Mouse (Mus musculus) midbrain, embryonic 13.5 days (tissue): ENCODE measurements around the gene Ipo4. TPM values are rescaled to one million over a fixed set of nuclear protein-coding genes. Genes with fewer than 3 reads are reported as not detected.

Experiments
- ATAC-seq: fragments of 200-750 bp; cut with Nextera tagmentation; 2 replicates; pipeline ENCODE4 v1.8.0; 2017; ENCODE audit warnings: mild to moderate bottlenecking, moderate TSS enrichment, moderate library complexity
- H3K27ac ChIP-seq: fragments of 300-500 bp; sonication (generic); 2 replicates; pipeline ENCODE4 v1.5.1; 2015; ENCODE audit warnings: inconsistent platforms, mild to moderate bottlenecking, moderate library complexity
- H3K27me3 ChIP-seq: fragments of 300-500 bp; sonication (generic); 2 replicates; pipeline ENCODE4 v1.6.1; 2015; ENCODE audit warnings: mild to moderate bottlenecking, inconsistent platforms
- H3K36me3 ChIP-seq: fragments of 300-500 bp; sonication (generic); 2 replicates; pipeline ENCODE4 v1.6.1; 2015; ENCODE audit warnings: mild to moderate bottlenecking, inconsistent platforms
- H3K4me1 ChIP-seq: fragments of 300-500 bp; sonication (generic); replicated peaks from 2 replicates; pipeline ENCODE4 v1.6.1; 2015; ENCODE audit warnings: inconsistent platforms
- H3K4me2 ChIP-seq: fragments of 300-500 bp; sonication (generic); replicated peaks from 2 replicates; pipeline ENCODE4 v1.6.1; 2015; ENCODE audit warnings: moderate library complexity, mild to moderate bottlenecking, inconsistent platforms
- H3K4me3 ChIP-seq: fragments of 300-500 bp; sonication (generic); replicated peaks from 2 replicates; pipeline ENCODE4 v1.5.1; 2015; ENCODE audit warnings: mild to moderate bottlenecking, inconsistent platforms
- H3K9ac ChIP-seq: fragments of 300-500 bp; sonication (generic); replicated peaks from 2 replicates; pipeline ENCODE4 v1.6.1; 2015; ENCODE audit warnings: mild to moderate bottlenecking, inconsistent platforms
- H3K9me3 ChIP-seq: fragments of 300-500 bp; sonication (generic); 2 replicates; pipeline ENCODE4 v1.6.1; 2016; ENCODE audit warnings: mild to moderate bottlenecking, inconsistent platforms
- WGBS: fragments of 180-500 bp; shearing (Covaris S2); methylation state at CpG from one replicate; pipeline ENCODE4 v1.1.7; 2015; 5-methylcytosine and 5-hydroxymethylcytosine counted together
- polyA plus RNA-seq: library from polyadenylated mRNA; unstranded; fragments of >200 nt; fragmentation: Nextera tagmentation; extraction: Ambion mirVana; gene quantifications from 2 replicates; pipeline ENCODE4 v1.2.1, GENCODE M21; 2015

Ipo4 gene
- 75.1 and 82.2 TPM in 2 replicates for polyA plus RNA-seq

- ATAC-seq: peak; percentile 93
- H3K9ac ChIP-seq: peak within 1 kb of the TSS; percentile 80
- H3K36me3 ChIP-seq: peaks cover 76% of the 10 kb centered on the region
- WGBS: 2% methylated on average over 33 of the region's 33 CpGs
- H3K9me3 ChIP-seq: no peaks in the 10 kb centered on the region
- no peaks in the 10 kb centered on the region for H3K27me3 ChIP-seq
- peak within 1 kb of the TSS; percentile 70 for H3K4me3 ChIP-seq
- peak within 1 kb of the TSS; percentile 95 for H3K4me2 ChIP-seq
- H3K27ac ChIP-seq: peak within 1 kb of the TSS; percentile 78
- peaks cover 20% of the 10 kb centered on the region for H3K4me1 ChIP-seq
Measured at GRCm38 (mm10) chr14:55635523-55636007, at the start of gene Ipo4. Gene Ipo4 (minus strand): TSS chr14:55635957.

GRCm38 (mm10) chr14:55682118-55682493, 46.3 kb upstream of the Ipo4 start:
- H3K4me2 ChIP-seq: peak overlapping the region; percentile 86
- peak; percentile 75 for ATAC-seq
- H3K27ac ChIP-seq: peak overlapping the region; percentile 22; the same call in 1 of the 2 replicates
- no peaks in the 10 kb centered on the region for H3K9me3 ChIP-seq
- WGBS: 14% methylated on average over 3 of the region's 3 CpGs
- peak overlapping the region; percentile 70 for H3K4me3 ChIP-seq
- H3K27me3 ChIP-seq: no peaks in the 10 kb centered on the region
- H3K4me1 ChIP-seq: peaks cover 13% of the 10 kb centered on the region
- H3K36me3 ChIP-seq: peaks cover 28% of the 10 kb centered on the region
- peak overlapping the region; percentile 37; the same call in 1 of the 2 replicates for H3K9ac ChIP-seq

GRCm38 (mm10) chr14:55681160-55682117, 45.7 kb upstream of the Ipo4 start, which contains the start of gene Tinf2:
Gene Tinf2 (minus strand): TSS chr14:55681820.
- peak within 1 kb of the TSS; percentile 80 for H3K27ac ChIP-seq
- H3K27me3 ChIP-seq: no peaks in the 10 kb centered on the region
- peak within 1 kb of the TSS; percentile 76 for H3K9ac ChIP-seq
- peak within 1 kb of the TSS; percentile 86 for H3K4me2 ChIP-seq
- H3K4me1 ChIP-seq: peaks cover 13% of the 10 kb centered on the region
- no peaks in the 10 kb centered on the region for H3K9me3 ChIP-seq
- WGBS: under 1% methylated on average over 65 of the region's 66 CpGs
- peak within 1 kb of the TSS; percentile 70 for H3K4me3 ChIP-seq
- peaks cover 35% of the 10 kb centered on the region for H3K36me3 ChIP-seq
- peak; percentile 98 for ATAC-seq

GRCm38 (mm10) chr14:55677615-55678014, 41.9 kb upstream of the Ipo4 start:
- ATAC-seq: no peak
- Histone ChIP-seq H3K4me3 (no peak overlapping the region), H3K36me3 (peaks cover 43% of the 10 kb centered on the region), H3K9ac (no peak overlapping the region), H3K27ac (no peak overlapping the region), H3K4me1 (peaks cover 18% of the 10 kb centered on the region), H3K9me3 (no peaks in the 10 kb centered on the region), H3K4me2 (no peak overlapping the region), H3K27me3 (no peaks in the 10 kb centered on the region)
- 91% methylated on average over 4 of the region's 4 CpGs for WGBS

GRCm38 (mm10) chr14:55672741-55673060, 36.9 kb upstream of the Ipo4 start:
- no peak for ATAC-seq
- Histone ChIP-seq H3K4me2 (peak overlapping the region; percentile 97), H3K4me1 (peaks cover 31% of the 10 kb centered on the region), H3K9ac (peak overlapping the region; percentile 87), H3K27me3 (no peaks in the 10 kb centered on the region), H3K27ac (peak overlapping the region; percentile 65; the same call in 1 of the 2 replicates), H3K9me3 (no peaks in the 10 kb centered on the region), H3K4me3 (peak overlapping the region; percentile 83), H3K36me3 (peaks cover 24% of the 10 kb centered on the region)
- 80% methylated on average over 7 of the region's 7 CpGs for WGBS

GRCm38 (mm10) chr14:55671833-55672740, 36.3 kb upstream of the Ipo4 start, which contains the start of the genes Gmpr2 and Nedd8:
Gene Gmpr2 (plus strand): TSS chr14:55671941.
Gene Nedd8 (minus strand): TSS chr14:55672124.
- peak; percentile 99 for ATAC-seq
- Histone ChIP-seq H3K27ac (peak within 1 kb of the TSS; percentile 91), H3K9ac (peak within 1 kb of the TSS; percentile 87)

GRCm38 (mm10) chr14:55671486-55671832, 35.7 kb upstream of the Ipo4 start:
- no peaks in the 10 kb centered on the region for H3K9me3 ChIP-seq
- H3K36me3 ChIP-seq: peaks cover 12% of the 10 kb centered on the region
- H3K9ac ChIP-seq: peak overlapping the region; percentile 87
- no peaks in the 10 kb centered on the region for H3K27me3 ChIP-seq
- WGBS: 0% methylated on average over 12 of the region's 12 CpGs
- H3K4me1 ChIP-seq: peaks cover 31% of the 10 kb centered on the region
- peak overlapping the region; percentile 97 for H3K4me2 ChIP-seq
- ATAC-seq: peak; percentile 77; the same call in 1 of the 2 replicates
- H3K4me3 ChIP-seq: peak overlapping the region; percentile 83
- peak overlapping the region; percentile 91 for H3K27ac ChIP-seq

More at GRCm38 (mm10) chr14:55671833-55672740, 36.3 kb upstream of the Ipo4 start, which contains the start of the genes Gmpr2 and Nedd8:
- peak within 1 kb of the TSS; percentile 83 for H3K4me3 ChIP-seq
- peaks cover 18% of the 10 kb centered on the region for H3K36me3 ChIP-seq
- under 1% methylated on average over 38 of the region's 38 CpGs for WGBS
- peaks cover 31% of the 10 kb centered on the region for H3K4me1 ChIP-seq
- no peaks in the 10 kb centered on the region for H3K9me3 ChIP-seq
- no peaks in the 10 kb centered on the region for H3K27me3 ChIP-seq
- H3K4me2 ChIP-seq: peak within 1 kb of the TSS; percentile 97

- H3K27me3 ChIP-seq: no peaks in the 10 kb centered on the region
- no peak overlapping the region for H3K9ac ChIP-seq
- peak overlapping the region; percentile 84; the same call in 1 of the 2 replicates for H3K27ac ChIP-seq
- peaks cover 16% of the 10 kb centered on the region for H3K4me1 ChIP-seq
- no peaks in the 10 kb centered on the region for H3K9me3 ChIP-seq
- peak overlapping the region; percentile 63 for H3K4me3 ChIP-seq
- H3K4me2 ChIP-seq: peak overlapping the region; percentile 61
- peaks cover 35% of the 10 kb centered on the region for H3K36me3 ChIP-seq
- ATAC-seq: no peak
- WGBS: 31% methylated on average over 2 of the region's 2 CpGs
Measured at GRCm38 (mm10) chr14:55660636-55661035, 24.9 kb upstream of the Ipo4 start.

GRCm38 (mm10) chr14:55659960-55660573, 24.3 kb upstream of the Ipo4 start, which contains the start of gene Mdp1:
Gene Mdp1 (minus strand): TSS chr14:55660508.
- peak; percentile 96 for ATAC-seq
- H3K4me1 ChIP-seq: peaks cover 16% of the 10 kb centered on the region
- WGBS: under 1% methylated on average over 39 of the region's 39 CpGs

GRCm38 (mm10) chr14:55658011-55658410, 22.3 kb upstream of the Ipo4 start:
- Histone ChIP-seq H3K4me1 (peaks cover 16% of the 10 kb centered on the region), H3K36me3 (peaks cover 24% of the 10 kb centered on the region), H3K27me3 (no peaks in the 10 kb centered on the region), H3K9ac (no peak overlapping the region), H3K9me3 (no peaks in the 10 kb centered on the region), H3K4me3 (no peak overlapping the region), H3K27ac (no peak overlapping the region), H3K4me2 (no peak overlapping the region)
- ATAC-seq: no peak
- 91% methylated on average over 5 of the region's 5 CpGs for WGBS

More at GRCm38 (mm10) chr14:55659960-55660573, 24.3 kb upstream of the Ipo4 start, which contains the start of gene Mdp1:
- H3K36me3 ChIP-seq: peaks cover 35% of the 10 kb centered on the region
- peak within 1 kb of the TSS; percentile 61 for H3K4me2 ChIP-seq
- H3K27me3 ChIP-seq: no peaks in the 10 kb centered on the region
- peak within 1 kb of the TSS; percentile 75 for H3K9ac ChIP-seq
- H3K4me3 ChIP-seq: peak within 1 kb of the TSS; percentile 63
- H3K27ac ChIP-seq: peak within 1 kb of the TSS; percentile 84
- H3K9me3 ChIP-seq: no peaks in the 10 kb centered on the region

GRCm38 (mm10) chr14:55656935-55657334, 21.2 kb upstream of the Ipo4 start:
- no peaks in the 10 kb centered on the region for H3K27me3 ChIP-seq
- no peak for ATAC-seq
- H3K4me1 ChIP-seq: peaks cover 16% of the 10 kb centered on the region
- no peak overlapping the region for H3K4me3 ChIP-seq
- no peak overlapping the region for H3K4me2 ChIP-seq
- no peak overlapping the region for H3K9ac ChIP-seq
- no peaks in the 10 kb centered on the region for H3K9me3 ChIP-seq
- no peak overlapping the region for H3K27ac ChIP-seq
- WGBS: 82% methylated on average over 3 of the region's 3 CpGs
- peaks cover 18% of the 10 kb centered on the region for H3K36me3 ChIP-seq
